Mouse (Mus musculus) heart, embryonic 11.5 days (tissue): Measurements from ENCODE around the gene Prkce. TPM values are rescaled to one million over a fixed set of nuclear protein-coding genes. Genes with fewer than 3 reads are reported as not detected.

Source experiments
- ATAC-seq: fragments of 200-750 bp; cut with Nextera tagmentation; replicated peaks from 2 replicates; pipeline ENCODE4 v1.8.0; 2017; ENCODE audit warnings: moderate library complexity; ENCODE audit not compliant: insufficient number of reproducible peaks, low FRiP score, low TSS enrichment
- H3K27ac ChIP-seq: fragments of 300-500 bp; sonication (generic); 2 replicates; pipeline ENCODE4 v1.5.1; 2014; ENCODE audit warnings: mild to moderate bottlenecking, low read depth, low read length
- H3K27me3 ChIP-seq: fragments of 300-500 bp; sonication (generic); 2 replicates; pipeline ENCODE4 v1.6.1; 2014; ENCODE audit warnings: mild to moderate bottlenecking, low read length, mixed read lengths; ENCODE audit not compliant: control insufficient read depth, insufficient read depth
- H3K36me3 ChIP-seq: fragments of 300-500 bp; sonication (generic); 2 replicates; pipeline ENCODE4 v1.6.1; 2014; ENCODE audit warnings: mild to moderate bottlenecking, low read length, moderate library complexity, mixed read lengths; ENCODE audit not compliant: control insufficient read depth, insufficient read depth
- H3K4me1 ChIP-seq: fragments of 300-500 bp; sonication (generic); 2 replicates; pipeline ENCODE4 v1.6.1; 2014; ENCODE audit warnings: low read length; ENCODE audit not compliant: control insufficient read depth, insufficient read depth
- H3K4me2 ChIP-seq: fragments of 300-500 bp; sonication (generic); 2 replicates; pipeline ENCODE4 v1.6.1; 2014; ENCODE audit warnings: mild to moderate bottlenecking, moderate library complexity
- H3K4me3 ChIP-seq: fragments of 300-500 bp; sonication (generic); 2 replicates; pipeline ENCODE4 v1.5.1; 2014; ENCODE audit warnings: low read depth, low read length
- H3K9ac ChIP-seq: fragments of 300-500 bp; sonication (generic); 2 replicates; pipeline ENCODE4 v1.6.1; 2014; ENCODE audit warnings: mild to moderate bottlenecking, low read depth, low read length, moderate library complexity
- H3K9me3 ChIP-seq: fragments of 300-500 bp; sonication (generic); replicated peaks from 2 replicates; pipeline ENCODE4 v1.6.1; 2016; ENCODE audit warnings: low read length; ENCODE audit not compliant: control insufficient read depth
- WGBS: fragments of 180-500 bp; shearing (Covaris S2); extraction: QIAGEN DNeasy Blood & Tissue Kit; methylation state at CpG from one replicate; pipeline ENCODE4 v1.1.7; 2014; ENCODE audit not compliant: insufficient replicate concordance; 5-methylcytosine and 5-hydroxymethylcytosine counted together
- polyA plus RNA-seq: library from polyadenylated mRNA; unstranded; fragments of >200 nt; fragmentation: Nextera tagmentation; extraction: Ambion mirVana; gene quantifications from 2 replicates; pipeline ENCODE4 v1.2.1, GENCODE M21; 2014

The Prkce gene
- polyA plus RNA-seq, 1 experiment from 2014 or later, result 12.8 TPM

GRCm38 (mm10) chr17:86560499-86560898 is 392.9 kb downstream of the Prkce start:
- H3K27me3 ChIP-seq, result no peaks in the 10 kb centered on the region
- 75% methylated on average over 3 of the region's 3 CpGs for WGBS

GRCm38 (mm10) chr17:86570491-86570890 is 402.9 kb downstream of the Prkce start:
- Histone ChIP-seq H3K27ac (no peak overlapping the region), H3K9me3 (no peaks in the 10 kb centered on the region), H3K27me3 (no peaks in the 10 kb centered on the region), H3K4me1 (no peaks in the 10 kb centered on the region), H3K4me2 (no peak overlapping the region), H3K9ac (no peak overlapping the region), H3K4me3 (no peak overlapping the region), H3K36me3 (no peaks in the 10 kb centered on the region)
- ATAC-seq, result no peak
- 72% methylated on average over 5 of the region's 5 CpGs for WGBS

More at GRCm38 (mm10) chr17:86560499-86560898, 392.9 kb downstream of the Prkce start:
- Histone ChIP-seq H3K9me3 (no peaks in the 10 kb centered on the region), H3K27ac (no peak overlapping the region), H3K4me1 (no peaks in the 10 kb centered on the region), H3K9ac (no peak overlapping the region), H3K4me3 (no peak overlapping the region), H3K4me2 (no peak overlapping the region), H3K36me3 (no peaks in the 10 kb centered on the region)
- no peak for ATAC-seq

DNA sequence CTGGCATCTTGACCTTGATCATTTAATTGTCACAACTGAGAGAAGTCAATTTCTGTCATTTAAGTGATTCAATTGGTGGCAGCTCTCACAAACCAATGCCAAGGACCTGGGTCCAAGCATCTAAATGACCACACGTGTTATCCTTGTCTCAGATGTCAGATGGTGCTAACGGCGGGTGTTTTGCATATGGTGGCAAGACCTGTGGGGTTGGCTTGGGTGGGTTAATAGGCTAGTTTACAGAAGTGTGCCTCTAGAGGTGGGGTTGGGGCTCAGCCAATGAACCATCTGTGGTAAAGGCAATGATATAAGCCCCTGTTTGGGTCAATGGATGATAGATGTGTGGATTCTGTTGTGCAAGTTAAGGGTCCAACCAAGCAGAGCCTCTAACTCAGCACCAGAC is 403.7 kb downstream of the Prkce start:
- 86% methylated on average over 3 of the region's 3 CpGs for WGBS
- no peak for ATAC-seq

GRCm38 (mm10) chr17:86572136-86572535 is 404.6 kb downstream of the Prkce start:
- 81% methylated on average over 6 of the region's 6 CpGs for WGBS
- ATAC-seq, result no peak
- H3K9me3 ChIP-seq, result no peaks in the 10 kb centered on the region

More for the DNA sequence above, 403.7 kb downstream of the Prkce start:
- Histone ChIP-seq H3K9ac (no peak overlapping the region), H3K9me3 (no peaks in the 10 kb centered on the region), H3K4me2 (no peak overlapping the region), H3K27ac (no peak overlapping the region), H3K4me3 (no peak overlapping the region), H3K27me3 (no peaks in the 10 kb centered on the region), H3K4me1 (no peaks in the 10 kb centered on the region), H3K36me3 (no peaks in the 10 kb centered on the region)

GRCm38 (mm10) chr17:86572576-86572975 is 405.0 kb downstream of the Prkce start:
- no peak overlapping the region for H3K4me2 ChIP-seq
- no peak overlapping the region for H3K27ac ChIP-seq
- no peaks in the 10 kb centered on the region for H3K36me3 ChIP-seq
- no peaks in the 10 kb centered on the region for H3K27me3 ChIP-seq
- no peak for ATAC-seq
- no peak overlapping the region for H3K4me3 ChIP-seq
- WGBS, result 62% methylated on average over 8 of the region's 8 CpGs
- H3K9me3 ChIP-seq, result no peaks in the 10 kb centered on the region
- no peaks in the 10 kb centered on the region for H3K4me1 ChIP-seq
- no peak overlapping the region for H3K9ac ChIP-seq

More at GRCm38 (mm10) chr17:86572136-86572535, 404.6 kb downstream of the Prkce start:
- Histone ChIP-seq H3K4me2 (no peak overlapping the region), H3K4me3 (no peak overlapping the region), H3K27ac (no peak overlapping the region), H3K9ac (no peak overlapping the region), H3K4me1 (no peaks in the 10 kb centered on the region), H3K27me3 (no peaks in the 10 kb centered on the region), H3K36me3 (no peaks in the 10 kb centered on the region)

DNA sequence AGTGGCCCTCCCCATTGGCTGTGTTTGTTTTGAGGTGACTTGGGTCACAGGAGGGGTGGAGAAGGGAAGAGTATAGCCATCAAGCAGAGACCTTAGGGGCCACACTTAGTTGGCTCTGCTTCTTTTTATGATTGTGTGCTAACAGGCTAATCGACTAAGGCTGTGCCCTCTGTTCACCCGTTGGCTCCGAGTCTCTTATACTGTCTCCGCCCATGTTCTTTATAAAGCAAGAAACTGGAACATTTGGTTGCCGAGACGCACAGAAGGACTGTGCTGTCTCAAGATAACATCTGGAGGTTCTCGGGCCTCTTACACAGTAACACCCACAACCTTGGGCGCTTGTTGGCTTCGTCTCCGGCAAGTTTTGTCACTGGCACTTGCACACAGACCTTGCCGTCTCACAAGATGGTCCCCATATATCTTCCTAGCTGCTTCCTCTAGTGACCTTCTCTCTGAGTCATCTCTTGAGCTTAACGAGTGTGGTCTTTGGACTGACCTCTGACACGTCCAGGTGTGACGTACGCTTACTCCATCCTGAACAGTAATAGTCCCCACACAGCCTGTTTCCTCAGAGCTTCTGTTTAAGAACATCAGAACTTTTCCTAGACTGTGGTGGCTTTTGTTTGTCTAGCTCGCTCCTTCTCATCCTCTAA is 406.1 kb downstream of the Prkce start:
- WGBS, result 79% methylated on average over 16 of the region's 16 CpGs
- Histone ChIP-seq H3K27ac (no peak overlapping the region), H3K27me3 (no peaks in the 10 kb centered on the region), H3K4me2 (no peak overlapping the region), H3K4me1 (no peaks in the 10 kb centered on the region), H3K36me3 (no peaks in the 10 kb centered on the region), H3K9ac (no peak overlapping the region), H3K9me3 (no peaks in the 10 kb centered on the region), H3K4me3 (no peak overlapping the region)
- ATAC-seq, result no peak

GRCm38 (mm10) chr17:86580724-86581123 is 413.1 kb downstream of the Prkce start:
- no peak for ATAC-seq
- H3K27ac ChIP-seq, result no peak overlapping the region
- 66% methylated on average over 6 of the region's 6 CpGs for WGBS
- H3K9me3 ChIP-seq, result no peaks in the 10 kb centered on the region
- no peaks in the 10 kb centered on the region for H3K27me3 ChIP-seq
- H3K36me3 ChIP-seq, result no peaks in the 10 kb centered on the region
- H3K9ac ChIP-seq, result no peak overlapping the region
- no peaks in the 10 kb centered on the region for H3K4me1 ChIP-seq
- no peak overlapping the region for H3K4me3 ChIP-seq
- no peak overlapping the region for H3K4me2 ChIP-seq

GRCm38 (mm10) chr17:86582341-86582740 is 414.8 kb downstream of the Prkce start:
- Histone ChIP-seq H3K9ac (no peak overlapping the region), H3K4me3 (no peak overlapping the region), H3K4me2 (no peak overlapping the region), H3K27me3 (no peaks in the 10 kb centered on the region), H3K9me3 (no peaks in the 10 kb centered on the region), H3K27ac (no peak overlapping the region), H3K4me1 (no peaks in the 10 kb centered on the region), H3K36me3 (no peaks in the 10 kb centered on the region)
- ATAC-seq, result no peak
- 68% methylated on average over 4 of the region's 4 CpGs for WGBS

- Histone ChIP-seq H3K4me2 (no peak overlapping the region), H3K27me3 (no peaks in the 10 kb centered on the region), H3K9ac (no peak overlapping the region), H3K27ac (no peak overlapping the region), H3K4me3 (no peak overlapping the region), H3K36me3 (no peaks in the 10 kb centered on the region), H3K4me1 (peaks cover 9% of the 10 kb centered on the region), H3K9me3 (no peaks in the 10 kb centered on the region)
- 85% methylated on average over 5 of the region's 5 CpGs for WGBS
- ATAC-seq, result no peak
Observed at GRCm38 (mm10) chr17:86586441-86586840, 418.9 kb downstream of the Prkce start.
